Mouse (Mus musculus) natural killer cell, adult 2 months (primary cell): ENCODE measurements around the gene F2.
"Not testable (repeated sequence)": the region's sequence is repeated elsewhere in the genome, so short reads cannot be mapped to it uniquely, and the experiment has no call there.

Experiments
- DNase-seq, 2 experiments: peaks; one replicate each; pipeline ENCODE4 v3.0.0; 2022; ENCODE audit warnings: low spot score in 2 of 2

F2 gene

GRCm38 (mm10) chr2:91646733-91647132, 10.5 kb upstream of the F2 start:
- DNase-seq: peak; percentile 54 to 71

GRCm38 (mm10) chr2:91645811-91646210, 9.6 kb upstream of the F2 start:
- DNase-seq: no peak

GRCm38 (mm10) chr2:91645354-91645753, 9.1 kb upstream of the F2 start:
- no peak for DNase-seq

GRCm38 (mm10) chr2:91644021-91644420, 7.8 kb upstream of the F2 start:
- no peak for DNase-seq

- DNase-seq: no peak
Observed at GRCm38 (mm10) chr2:91642825-91643415, 6.7 kb upstream of the F2 start.

- DNase-seq: no peak
Observed at GRCm38 (mm10) chr2:91638931-91639330, 2.7 kb upstream of the F2 start.

GRCm38 (mm10) chr2:91636727-91637338, 619 bp upstream of the F2 start:
- DNase-seq: no peak

GRCm38 (mm10) chr2:91635486-91635885, 728 bp downstream of the F2 start:
- DNase-seq: no peak

GRCm38 (mm10) chr2:91634841-91635240, 1.4 kb downstream of the F2 start:
- DNase-seq: no peak

GRCm38 (mm10) chr2:91633334-91633977, 2.8 kb downstream of the F2 start:
- DNase-seq: no peak

- no peak for DNase-seq
Observed at GRCm38 (mm10) chr2:91632316-91632715, 3.9 kb downstream of the F2 start.

- no peak for DNase-seq
Observed at GRCm38 (mm10) chr2:91631826-91632225, 4.4 kb downstream of the F2 start.

GRCm38 (mm10) chr2:91630384-91630783, 5.8 kb downstream of the F2 start:
- no peak for DNase-seq

- DNase-seq: no peak
Observed at GRCm38 (mm10) chr2:91629682-91630081, 6.5 kb downstream of the F2 start.

- DNase-seq: no peak
Observed at GRCm38 (mm10) chr2:91628171-91628570, 8.0 kb downstream of the F2 start.

GRCm38 (mm10) chr2:91627486-91627885, 8.7 kb downstream of the F2 start:
- DNase-seq: no peak

GRCm38 (mm10) chr2:91623366-91623765, 12.8 kb downstream of the F2 start:
- DNase-seq: not testable (repeated sequence)

GRCm38 (mm10) chr2:91622356-91622755, 13.9 kb downstream of the F2 start:
- no peak for DNase-seq

- DNase-seq: not testable (repeated sequence)
Observed at GRCm38 (mm10) chr2:91609370-91609769, 26.8 kb downstream of the F2 start.

- DNase-seq: no peak
Observed at GRCm38 (mm10) chr2:91602389-91602788, 33.8 kb downstream of the F2 start.

GRCm38 (mm10) chr2:91600475-91600874, 35.7 kb downstream of the F2 start:
- DNase-seq: no peak

- no peak for DNase-seq
Observed at GRCm38 (mm10) chr2:91586242-91586641, 50.0 kb downstream of the F2 start.

GRCm38 (mm10) chr2:91580894-91581293, 55.3 kb downstream of the F2 start:
- DNase-seq: no peak
